Mouse (Mus musculus): ENCODE results near the gene Ano6. TPM values are rescaled to one million over a fixed set of nuclear protein-coding genes. Genes with fewer than 3 reads are reported as not detected.

The Ano6 gene
- polyA plus RNA-seq, 1 experiment from 2014 or later, result 35.2 TPM

DNA sequence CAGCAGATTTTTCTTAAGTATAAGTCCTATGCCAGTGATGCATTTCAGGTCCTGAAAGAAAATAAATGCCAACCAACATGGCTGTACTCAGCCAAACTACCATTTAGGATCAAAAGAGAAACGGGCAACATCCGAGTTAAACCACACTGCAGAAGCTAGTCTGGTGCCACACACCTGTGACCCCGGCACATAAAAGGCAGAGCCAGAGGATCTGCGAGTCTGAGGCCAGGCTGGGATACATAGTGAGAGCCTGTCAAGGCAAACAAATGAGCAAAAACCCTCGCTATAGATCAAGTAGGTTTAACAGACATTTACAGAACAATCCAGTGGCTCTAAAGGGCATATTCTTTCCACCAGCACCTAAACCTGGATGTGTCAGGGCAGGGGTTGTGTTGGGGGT is 190.0 kb downstream of the Ano6 start:
- no peak for TF ChIP-seq CTCF (IDR thresholded peaks at IDR 0.05; ENCODE audit: low read depth)
- WGBS, result 54% methylated on average over 5 of the region's 5 CpGs
- H3K9ac ChIP-seq (ENCODE audit: low read depth, low read length), result no peak overlapping the region
- H3K4me2 ChIP-seq (ENCODE audit: low read length), result no peak overlapping the region
- H3K4me3 ChIP-seq (replicated peaks; ENCODE audit: low read depth, low read length), result no peak overlapping the region
- DNase-seq (ENCODE audit: low spot score) (no peak), ATAC-seq (replicated peaks; ENCODE audit: low FRiP score, low read depth) (no peak)
- no peaks in the 10 kb centered on the region for H3K27me3 ChIP-seq (ENCODE audit: insufficient read depth, low read length)
- H3K9me3 ChIP-seq (replicated peaks; ENCODE audit: low read length), result no peaks in the 10 kb centered on the region
- H3K27ac ChIP-seq, result no peak overlapping the region
- no peaks in the 10 kb centered on the region for H3K36me3 ChIP-seq (ENCODE audit: insufficient read depth, low read length)
- no peaks in the 10 kb centered on the region for H3K4me1 ChIP-seq (replicated peaks; ENCODE audit: insufficient read depth, low read length)

DNA sequence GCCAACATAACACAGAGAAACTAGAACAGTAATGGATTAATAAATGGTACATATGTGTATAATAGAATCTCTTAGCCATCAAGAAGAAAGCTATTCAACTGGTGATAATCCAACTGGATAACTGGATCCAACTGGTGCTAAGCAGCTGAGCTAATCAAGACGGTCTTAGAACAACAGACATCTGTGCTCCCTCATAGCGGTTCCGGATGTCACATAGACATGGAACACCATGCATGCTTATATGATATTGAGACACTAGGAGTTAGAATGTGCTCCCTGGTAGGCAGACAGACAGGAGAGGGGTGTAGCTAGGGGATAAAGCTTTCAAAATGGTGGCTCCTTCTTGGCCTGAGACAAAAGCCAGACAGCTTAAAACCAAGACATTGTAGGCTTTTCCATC is 197.3 kb downstream of the Ano6 start:
- H3K4me3 ChIP-seq (replicated peaks; ENCODE audit: low read depth, low read length), result no peak overlapping the region
- H3K4me2 ChIP-seq (ENCODE audit: low read length), result no peak overlapping the region

DNA sequence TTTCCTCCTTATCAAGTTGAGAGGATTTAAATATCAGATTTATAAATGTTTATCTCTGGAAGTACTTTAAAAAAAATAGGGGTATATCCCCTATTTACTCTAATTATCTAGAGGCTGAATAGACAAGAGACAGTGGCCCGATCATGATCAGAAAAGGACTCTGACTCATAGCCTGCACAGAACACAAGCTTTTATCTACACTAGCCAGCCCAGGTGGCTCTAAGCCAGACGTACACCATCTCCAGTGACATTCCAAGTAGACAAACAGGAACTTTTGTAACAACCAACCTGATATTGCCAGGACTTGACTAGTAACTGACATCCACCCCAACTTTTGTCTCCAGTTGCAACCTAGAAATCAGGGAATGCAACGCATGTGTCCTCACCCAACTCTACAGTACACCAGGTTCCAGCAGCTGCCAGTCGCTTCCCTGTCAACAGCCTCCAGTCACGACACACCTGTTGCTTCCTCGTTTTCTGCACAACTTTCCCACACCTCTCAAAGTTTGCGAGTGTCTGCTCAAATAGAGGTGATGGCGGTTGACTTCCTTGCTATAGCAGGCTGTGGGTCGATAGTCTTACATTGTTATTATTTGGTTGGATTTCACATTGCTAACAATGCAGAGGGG is 199.0 kb downstream of the Ano6 start:
- H3K36me3 ChIP-seq (ENCODE audit: insufficient read depth, low read length), result no peaks in the 10 kb centered on the region
- no peak overlapping the region for H3K27ac ChIP-seq
- WGBS, result 84% methylated on average over 9 of the region's 9 CpGs
- no peak for DNase-seq (ENCODE audit: low spot score)
- no peak overlapping the region for H3K4me3 ChIP-seq (replicated peaks; ENCODE audit: low read depth, low read length)
- H3K9me3 ChIP-seq (replicated peaks; ENCODE audit: low read length), result no peaks in the 10 kb centered on the region; the same call in 1 of the 2 replicates
- no peak for TF ChIP-seq CTCF (IDR thresholded peaks at IDR 0.05; ENCODE audit: low read depth)
- H3K4me2 ChIP-seq (ENCODE audit: low read length), result no peak overlapping the region
- no peak overlapping the region for H3K9ac ChIP-seq (ENCODE audit: low read depth, low read length)
- H3K27me3 ChIP-seq (ENCODE audit: insufficient read depth, low read length), result no peaks in the 10 kb centered on the region
- H3K4me1 ChIP-seq (replicated peaks; ENCODE audit: insufficient read depth, low read length), result no peaks in the 10 kb centered on the region
- ATAC-seq (replicated peaks; ENCODE audit: low FRiP score, low read depth), result no peak

More for the DNA sequence above, 197.3 kb downstream of the Ano6 start:
- no peak for TF ChIP-seq CTCF (IDR thresholded peaks at IDR 0.05; ENCODE audit: low read depth)
- no peak for ATAC-seq (replicated peaks; ENCODE audit: low FRiP score, low read depth)
- Histone ChIP-seq H3K27ac (no peak overlapping the region), H3K9me3 (replicated peaks; ENCODE audit: low read length) (no peaks in the 10 kb centered on the region; the same call in 1 of the 2 replicates), H3K27me3 (ENCODE audit: insufficient read depth, low read length) (no peaks in the 10 kb centered on the region), H3K36me3 (ENCODE audit: insufficient read depth, low read length) (no peaks in the 10 kb centered on the region), H3K9ac (ENCODE audit: low read depth, low read length) (no peak overlapping the region), H3K4me1 (replicated peaks; ENCODE audit: insufficient read depth, low read length) (no peaks in the 10 kb centered on the region)
- 87% methylated on average over 3 of the region's 3 CpGs for WGBS
- DNase-seq (ENCODE audit: low spot score), result no peak

DNA sequence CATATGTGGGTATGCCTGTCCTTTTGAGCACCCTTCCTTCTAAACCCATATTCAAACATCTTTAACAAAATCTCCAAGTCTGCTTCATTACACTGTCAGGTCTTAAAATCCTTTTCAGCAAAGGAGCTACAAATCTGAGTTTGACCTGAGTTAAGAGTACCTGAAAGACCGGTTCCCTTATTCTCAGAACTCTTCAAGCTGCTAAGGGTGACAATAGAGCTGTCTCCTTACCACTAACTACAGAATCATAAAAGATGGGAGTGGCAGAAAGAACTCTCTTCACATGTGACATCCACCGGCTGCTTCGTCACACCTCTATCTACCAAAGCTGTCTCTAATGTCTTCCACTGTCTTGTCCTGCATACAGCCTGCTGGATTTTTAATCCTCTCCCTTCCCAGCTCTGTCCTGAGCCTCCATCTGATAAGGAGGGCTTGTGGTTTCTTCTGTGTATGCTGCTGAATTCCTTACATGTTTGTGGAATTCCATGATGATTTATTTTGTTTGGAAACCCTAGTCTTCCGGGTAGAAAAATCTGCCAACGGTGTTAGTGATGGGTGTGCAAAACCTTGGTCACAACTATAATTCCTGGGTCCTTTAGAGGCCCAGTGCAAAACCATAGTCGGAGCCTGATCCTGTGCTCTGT is 212.4 kb downstream of the Ano6 start:
- DNase-seq (ENCODE audit: low spot score) (peak; percentile 76), ATAC-seq (replicated peaks; ENCODE audit: low FRiP score, low read depth) (no peak; the same call in 1 of the 2 replicates)
- Histone ChIP-seq H3K36me3 (ENCODE audit: insufficient read depth, low read length) (no peaks in the 10 kb centered on the region), H3K9me3 (replicated peaks; ENCODE audit: low read length) (no peaks in the 10 kb centered on the region), H3K27ac (no peak overlapping the region), H3K27me3 (ENCODE audit: insufficient read depth, low read length) (no peaks in the 10 kb centered on the region), H3K4me3 (replicated peaks; ENCODE audit: low read depth, low read length) (no peak overlapping the region), H3K4me2 (ENCODE audit: low read length) (no peak overlapping the region), H3K4me1 (replicated peaks; ENCODE audit: insufficient read depth, low read length) (no peaks in the 10 kb centered on the region), H3K9ac (ENCODE audit: low read depth, low read length) (no peak overlapping the region)
- TF ChIP-seq CTCF (IDR thresholded peaks at IDR 0.05; ENCODE audit: low read depth), result no peak
- 41% methylated on average over 6 of the region's 6 CpGs for WGBS

DNA sequence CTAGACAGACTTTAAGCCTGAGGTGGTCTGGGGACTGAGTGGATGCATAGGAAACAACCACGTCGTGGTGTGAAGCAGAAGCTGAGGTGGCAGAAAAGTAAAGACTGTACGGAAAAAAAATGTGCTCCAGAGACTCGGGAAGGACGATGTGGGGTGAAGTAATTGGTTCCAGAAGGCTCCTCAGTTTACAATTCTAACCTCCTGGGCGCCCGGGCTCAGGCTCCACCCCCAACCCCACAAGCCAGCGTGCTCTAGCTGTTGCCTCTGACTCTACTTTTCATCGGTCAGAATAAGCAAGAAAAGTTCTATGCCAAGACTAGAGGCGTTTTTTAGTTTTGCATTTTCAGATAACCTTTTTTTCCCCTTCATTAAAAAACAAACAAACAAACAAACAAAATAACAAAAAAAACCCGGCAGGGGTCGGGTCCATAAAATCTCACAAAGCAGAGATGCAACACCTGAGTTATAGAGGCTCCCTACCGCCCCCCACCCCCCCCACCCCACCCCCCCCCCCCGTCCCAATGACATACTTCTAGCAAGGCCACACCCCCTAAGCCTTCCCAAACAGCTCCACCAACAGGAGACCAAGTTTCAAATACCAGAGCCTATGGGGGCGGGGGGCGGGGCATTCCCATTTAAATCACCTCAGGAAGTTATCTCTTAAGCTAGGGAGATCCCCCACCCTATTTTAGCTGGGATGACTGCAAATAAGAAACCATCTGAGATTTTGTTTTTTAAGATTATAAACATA is 221.2 kb downstream of the Ano6 start:
- Histone ChIP-seq H3K27ac (no peak overlapping the region), H3K9ac (ENCODE audit: low read depth, low read length) (no peak overlapping the region), H3K9me3 (replicated peaks; ENCODE audit: low read length) (no peaks in the 10 kb centered on the region), H3K36me3 (ENCODE audit: insufficient read depth, low read length) (no peaks in the 10 kb centered on the region), H3K4me3 (replicated peaks; ENCODE audit: low read depth, low read length) (no peak overlapping the region), H3K27me3 (ENCODE audit: insufficient read depth, low read length) (no peaks in the 10 kb centered on the region), H3K4me2 (ENCODE audit: low read length) (peak overlapping the region; percentile 25), H3K4me1 (replicated peaks; ENCODE audit: insufficient read depth, low read length) (no peaks in the 10 kb centered on the region)
- ATAC-seq (replicated peaks; ENCODE audit: low FRiP score, low read depth) (no peak), DNase-seq (ENCODE audit: low spot score) (no peak)
- 85% methylated on average over 16 of the region's 16 CpGs for WGBS
- no peak for TF ChIP-seq CTCF (IDR thresholded peaks at IDR 0.05; ENCODE audit: low read depth)

DNA sequence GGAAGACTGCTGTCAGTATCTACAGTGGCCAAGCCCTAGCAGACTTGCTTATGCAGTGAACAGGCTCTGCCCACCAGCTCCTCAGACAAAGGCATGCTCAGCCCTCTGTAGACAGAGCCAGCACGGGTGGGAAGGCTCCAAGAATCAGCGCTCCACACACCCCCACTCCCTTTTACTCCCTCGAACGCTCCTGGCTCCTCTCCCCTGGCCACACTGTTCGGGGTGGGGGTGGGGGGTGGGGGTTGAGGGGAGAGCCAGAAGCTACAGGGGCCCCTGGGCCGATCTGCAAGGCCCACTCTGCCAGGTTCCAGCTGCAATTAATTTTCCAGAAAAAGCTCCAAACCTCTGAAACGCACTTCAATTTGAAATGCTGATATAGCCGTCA is 221.7 kb downstream of the Ano6 start:
- Histone ChIP-seq H3K9me3 (replicated peaks; ENCODE audit: low read length) (no peaks in the 10 kb centered on the region), H3K27me3 (ENCODE audit: insufficient read depth, low read length) (no peaks in the 10 kb centered on the region), H3K27ac (no peak overlapping the region), H3K36me3 (ENCODE audit: insufficient read depth, low read length) (no peaks in the 10 kb centered on the region), H3K4me1 (replicated peaks; ENCODE audit: insufficient read depth, low read length) (no peaks in the 10 kb centered on the region), H3K9ac (ENCODE audit: low read depth, low read length) (no peak overlapping the region), H3K4me3 (replicated peaks; ENCODE audit: low read depth, low read length) (no peak overlapping the region), H3K4me2 (ENCODE audit: low read length) (peak overlapping the region; percentile 25)
- TF ChIP-seq CTCF (IDR thresholded peaks at IDR 0.05; ENCODE audit: low read depth), result no peak
- 28% methylated on average over 8 of the region's 8 CpGs for WGBS
- DNase-seq (ENCODE audit: low spot score) (peak; percentile 19), ATAC-seq (replicated peaks; ENCODE audit: low FRiP score, low read depth) (no peak)
